Mouse (Mus musculus) left cerebral cortex, postnatal 4 days (tissue): Measurements from ENCODE around the gene Dnah17. TPM values are rescaled to one million over a fixed set of nuclear protein-coding genes. Genes with fewer than 3 reads are reported as not detected.

ENCODE experiments used
- DNase-seq: peaks from one replicate; pipeline ENCODE4 v3.0.0-alpha.2; 2022
- intact Hi-C: fragments of 180-260 bp; cut with DNase I; formaldehyde crosslinking; loops from one replicate; pipeline ENCODE4 v1.15.1; 2025
- total RNA-seq, 2 experiments: library from RNA; stranded (reverse); gene quantifications; 2 replicates each; pipeline ENCODE4 v1.2.3; 2021

Dnah17 gene
- total RNA-seq, 2 experiments from 2014 or later = 0.24 to 0.52 TPM

DNA sequence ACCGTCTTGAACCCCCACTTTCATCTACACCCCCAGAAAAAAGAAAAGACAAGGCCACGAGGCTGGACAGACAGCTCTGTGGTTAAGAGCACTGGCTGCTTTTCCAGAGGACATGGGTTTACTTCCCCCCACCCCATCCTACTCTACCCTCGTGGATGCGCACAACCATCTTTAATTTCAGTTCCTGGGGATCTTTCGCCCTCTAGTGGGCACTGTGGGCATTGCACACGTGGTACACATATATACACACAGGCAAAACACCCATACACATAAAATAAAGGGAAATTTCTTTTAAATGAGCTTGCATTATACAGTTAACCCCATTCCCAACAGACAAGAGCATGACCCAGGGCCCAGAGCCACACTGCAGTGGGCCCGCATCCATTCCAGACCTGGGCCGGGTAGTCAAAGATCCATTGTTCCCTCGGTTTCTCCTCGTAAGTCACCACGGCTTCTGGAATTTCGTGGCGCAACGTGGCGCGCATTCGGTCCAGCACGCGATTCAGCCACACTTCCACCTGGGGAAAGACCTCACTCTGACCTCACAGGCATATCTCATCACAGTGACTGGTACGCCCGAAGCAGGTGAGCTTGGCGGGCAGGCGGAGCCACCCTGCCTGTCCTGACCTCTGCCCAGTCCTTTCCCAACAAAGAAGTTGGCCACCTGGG is 39.3 kb downstream of the Dnah17 start:
- intact Hi-C loops = no loop called here
- DNase-seq = no peak

GRCm38 (mm10) chr11:118088896-118089295 is 41.5 kb downstream of the Dnah17 start:
- intact Hi-C loops = no loop called here
- DNase-seq = no peak

DNA sequence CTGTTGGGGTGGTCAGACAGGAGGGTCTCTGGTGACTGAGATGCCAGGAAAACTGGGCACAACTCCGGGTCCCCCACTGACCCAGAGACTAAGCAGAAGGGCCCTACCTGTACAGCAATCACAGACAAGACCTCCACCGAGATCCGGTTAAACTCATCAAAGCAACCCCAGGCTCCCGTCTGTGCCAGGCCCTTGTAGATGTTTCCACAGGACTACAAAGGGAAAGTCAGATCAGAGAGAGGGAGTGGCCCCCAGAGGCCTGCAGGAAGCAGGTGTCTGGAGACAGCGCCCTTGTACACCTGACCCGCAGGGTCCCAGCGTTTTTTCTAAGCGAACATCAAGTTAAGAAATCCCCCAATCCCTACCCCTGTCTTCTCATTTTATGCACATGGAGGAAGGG is 44.5 kb downstream of the Dnah17 start:
- DNase-seq = no peak
- intact Hi-C loops = no loop called here

DNA sequence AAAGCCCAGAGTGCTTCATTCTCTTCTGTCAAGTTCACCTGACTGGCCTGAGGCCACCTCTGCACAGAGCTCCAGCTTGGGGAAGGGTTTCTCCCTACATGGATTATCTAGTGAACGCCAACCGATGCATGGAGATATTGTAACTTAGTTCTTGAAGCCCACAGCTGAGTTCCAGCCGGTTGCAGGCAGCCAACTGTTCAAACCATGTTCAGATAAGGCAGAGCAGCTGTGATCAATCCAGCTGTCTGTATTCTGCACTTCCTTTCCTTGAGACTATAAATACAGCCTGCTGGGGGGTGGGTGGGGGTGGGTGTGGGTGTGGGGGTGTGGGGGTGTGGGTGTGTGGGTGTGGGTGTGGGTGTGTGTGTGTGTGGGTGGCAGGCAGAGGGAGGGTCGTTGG is 45.3 kb downstream of the Dnah17 start:
- intact Hi-C loops = no loop called here

GRCm38 (mm10) chr11:118084266-118084665 is 46.2 kb downstream of the Dnah17 start:
- intact Hi-C loops = loop anchor here (5.0 kb wide), 1 partner anchor 212 kb away; the partner anchor contains the start of gene Tha1
- DNase-seq = no peak

More for the DNA sequence above, 45.3 kb downstream of the Dnah17 start:
- no peak for DNase-seq

GRCm38 (mm10) chr11:118083811-118084210 is 46.6 kb downstream of the Dnah17 start:
- peak; percentile 83 for DNase-seq
- intact Hi-C loops = loop anchor here (2.0 to 5.0 kb wide), 2 partner anchors 137 to 212 kb away; partner anchors contain the start of gene Tha1

DNA sequence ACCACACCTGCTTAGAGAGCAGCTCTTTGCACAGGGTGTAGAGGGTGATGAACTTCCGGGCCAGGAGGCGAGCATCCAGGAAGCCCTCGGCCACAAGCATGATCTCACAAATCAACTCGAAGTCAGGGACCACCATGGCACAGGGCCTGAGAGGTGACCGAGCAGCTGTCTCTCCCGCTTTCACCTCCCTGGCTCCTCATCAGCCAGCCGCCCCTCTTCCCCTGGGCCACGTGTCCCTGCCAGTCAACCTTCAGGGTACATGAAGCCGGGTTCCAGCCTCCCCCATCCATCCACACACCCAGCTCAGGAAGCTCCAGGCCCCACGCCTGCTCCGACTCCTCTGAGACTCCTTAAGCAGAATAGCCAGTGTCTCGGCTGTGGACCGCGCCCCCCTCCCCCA is 48.1 kb downstream of the Dnah17 start:
- no peak for DNase-seq
- intact Hi-C loops = loop anchor here (2.0 to 5.0 kb wide), 2 partner anchors 139 to 210 kb away; partner anchors contain the start of gene Tha1

DNA sequence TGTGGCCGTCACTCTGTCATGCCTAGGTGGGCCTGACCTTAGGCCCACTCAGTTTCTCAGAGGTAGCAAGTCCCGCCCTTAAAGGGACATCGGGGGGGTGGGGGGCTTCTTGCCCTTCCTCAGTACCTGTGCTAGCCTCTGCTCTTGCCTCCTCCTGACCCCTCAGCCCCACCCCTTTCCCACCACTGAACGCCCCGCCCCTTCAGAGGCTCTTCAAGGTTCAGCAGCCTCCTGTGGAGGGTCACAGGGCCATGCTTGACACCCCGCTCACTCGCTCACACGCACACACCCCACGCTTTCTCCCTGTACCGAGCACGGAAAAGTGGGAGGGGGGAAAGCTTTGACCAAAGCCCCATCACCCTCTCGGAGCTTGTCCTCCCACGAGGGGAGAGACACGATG is 50.7 kb downstream of the Dnah17 start:
- intact Hi-C loops = loop anchor here (5.0 to 10.0 kb wide), 2 partner anchors 207 to 295 kb away; partner anchors contain the start of gene Tha1

DNA sequence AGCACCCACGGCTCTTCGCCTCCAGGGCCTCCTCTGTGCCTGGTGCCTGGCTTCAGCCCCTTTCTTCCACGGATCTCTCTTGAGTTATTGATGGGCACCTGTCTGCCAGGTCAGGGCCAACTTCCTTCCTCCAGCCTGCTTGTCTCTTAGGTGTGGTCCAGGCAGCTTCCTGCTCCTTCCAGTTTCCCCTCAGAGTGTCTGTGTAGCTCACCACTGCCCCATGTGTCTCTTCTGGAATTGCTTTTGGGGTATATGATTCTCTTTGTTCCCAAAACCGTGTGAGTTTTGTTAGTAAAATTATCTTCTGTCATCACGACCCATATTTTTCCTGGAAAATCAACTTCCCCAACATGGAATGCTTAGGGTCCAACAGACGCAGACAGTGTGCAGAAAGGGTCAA is 53.5 kb downstream of the Dnah17 start:
- intact Hi-C loops = loop anchor here (10.0 kb wide), 1 partner anchor 298 kb away; no protein-coding TSS in a partner anchor
- DNase-seq = no peak

More for the DNA sequence above, 50.7 kb downstream of the Dnah17 start:
- DNase-seq = no peak

DNA sequence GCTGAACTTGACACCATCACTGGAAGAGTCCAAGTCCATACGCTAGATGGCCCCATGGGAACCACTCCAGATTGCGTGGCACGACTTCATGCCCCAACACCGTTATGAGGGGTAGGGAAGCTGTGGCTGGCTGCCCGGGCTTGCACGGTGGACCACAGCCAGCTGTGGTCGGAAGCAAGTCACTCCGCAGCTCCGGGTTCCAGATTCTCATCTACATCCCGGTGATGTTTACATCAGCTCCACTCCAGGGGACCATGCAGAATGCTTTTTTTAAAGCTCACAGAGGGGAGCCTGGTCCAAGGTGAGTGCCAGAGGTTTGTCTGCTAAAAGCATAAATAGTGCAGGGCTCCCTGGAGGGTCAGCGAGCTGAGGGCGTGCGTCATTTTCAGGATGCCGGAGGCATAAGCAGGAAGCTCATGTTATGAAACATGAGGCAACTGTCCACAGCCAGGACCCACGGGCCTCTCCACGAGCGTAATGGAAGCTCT is 55.4 kb downstream of the Dnah17 start:
- DNase-seq = peak; percentile 59
- intact Hi-C loops = loop anchor here (10.0 kb wide), 1 partner anchor 300 kb away; no protein-coding TSS in a partner anchor

DNA sequence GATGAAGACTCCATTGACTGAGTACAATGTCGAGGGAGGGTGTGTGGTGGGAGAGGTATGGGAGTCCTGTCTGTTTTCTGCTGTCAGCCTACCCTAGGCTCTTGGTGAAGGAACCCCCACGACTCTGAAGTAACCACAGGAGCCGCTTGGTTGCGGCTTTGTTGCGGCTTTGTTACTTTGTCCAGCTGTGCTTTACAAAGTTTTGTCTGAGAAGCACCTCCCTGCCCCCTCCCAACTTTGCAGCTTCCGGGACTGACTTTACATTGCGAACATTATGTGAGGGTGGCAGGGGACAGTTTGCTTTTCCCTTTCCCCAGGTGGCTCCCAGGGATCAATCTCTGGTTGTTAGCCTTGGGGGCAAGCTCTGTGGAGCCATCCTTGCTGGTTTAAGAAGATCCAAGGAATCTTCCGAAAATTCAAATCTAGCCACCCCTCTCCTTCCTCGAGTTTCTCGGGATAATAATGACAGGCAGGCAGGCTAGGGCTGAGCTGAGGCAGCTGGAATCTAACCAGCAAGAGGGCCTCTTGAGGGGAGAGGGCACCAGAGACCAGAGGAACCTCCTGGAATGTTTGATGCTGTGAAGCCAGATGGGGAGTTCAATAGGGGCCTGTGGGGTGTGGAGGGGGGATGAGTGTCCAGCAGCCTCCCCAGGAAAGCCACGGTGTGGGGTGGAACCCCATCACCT is 59.1 kb downstream of the Dnah17 start:
- intact Hi-C loops = loop anchor here (10.0 kb wide), 1 partner anchor 303 kb away; no protein-coding TSS in a partner anchor
- no peak for DNase-seq

DNA sequence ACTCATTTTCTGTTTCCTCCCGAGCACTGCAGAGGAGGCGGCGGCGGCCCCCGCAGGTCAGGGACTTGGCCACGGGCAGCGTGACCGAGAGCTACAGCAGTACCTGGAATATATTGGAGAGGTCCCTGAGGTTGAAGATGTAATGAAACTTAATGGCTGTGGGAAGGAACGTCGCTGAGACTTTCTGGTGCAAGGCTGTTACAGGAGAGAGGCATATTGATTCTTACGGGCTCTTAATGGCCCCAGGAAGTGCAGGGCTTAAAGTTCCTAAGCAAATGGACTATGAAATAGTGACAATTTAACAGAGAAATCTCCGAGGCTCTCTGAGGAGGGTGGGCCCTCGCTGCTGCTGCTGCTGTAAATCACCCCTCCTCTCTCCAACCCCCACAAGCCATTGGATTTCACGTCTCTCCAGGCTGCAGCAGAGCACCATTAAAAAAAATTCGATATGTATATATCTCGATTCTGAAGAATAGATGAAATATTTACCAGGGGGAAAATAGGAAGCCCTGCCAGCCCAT is 61.6 kb downstream of the Dnah17 start:
- DNase-seq = no peak
- intact Hi-C loops = no loop called here

DNA sequence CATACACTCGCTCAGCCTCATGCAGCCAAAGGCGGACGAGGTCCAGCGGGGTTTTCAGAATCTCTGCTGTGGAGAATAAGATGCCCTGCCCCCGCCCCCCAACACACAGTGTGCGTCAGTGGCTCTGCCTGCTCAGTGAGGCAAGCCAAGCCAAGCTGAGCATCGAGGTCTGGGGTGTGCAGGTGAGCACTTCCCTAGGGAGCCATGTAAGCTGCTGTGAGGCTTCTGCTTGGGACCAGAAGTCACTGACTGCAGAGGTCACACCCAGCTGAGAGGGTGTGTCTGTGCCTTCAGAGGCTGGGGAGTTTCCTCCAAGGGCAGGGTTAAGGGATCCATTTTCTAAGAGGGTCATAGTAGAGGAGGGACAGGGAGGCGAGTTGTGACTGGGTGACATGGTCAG is 62.8 kb downstream of the Dnah17 start:
- intact Hi-C loops = no loop called here
- no peak for DNase-seq

DNA sequence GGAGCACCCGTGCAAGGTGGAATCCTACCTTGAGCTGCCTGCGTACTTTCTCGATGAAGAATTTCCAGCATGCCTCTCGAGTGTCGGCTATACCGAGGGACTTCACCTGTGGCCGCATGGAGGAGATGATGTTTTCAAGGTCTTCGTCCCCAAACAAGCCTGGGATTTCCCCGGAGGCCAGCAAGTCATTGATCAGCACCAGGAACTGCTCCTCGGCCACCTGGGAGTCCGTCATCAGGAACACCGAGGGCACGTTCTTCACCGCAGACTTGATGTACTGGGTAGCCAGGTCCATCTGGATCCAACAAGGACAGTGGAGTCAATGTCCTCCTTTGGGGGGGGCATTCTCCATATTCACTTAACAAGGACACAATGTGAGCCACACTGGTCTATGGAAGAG is 70.4 kb downstream of the Dnah17 start:
- intact Hi-C loops = no loop called here

GRCm38 (mm10) chr11:118058872-118059271 is 71.6 kb downstream of the Dnah17 start:
- DNase-seq = no peak
- intact Hi-C loops = no loop called here

More for the DNA sequence above, 70.4 kb downstream of the Dnah17 start:
- DNase-seq = no peak

DNA sequence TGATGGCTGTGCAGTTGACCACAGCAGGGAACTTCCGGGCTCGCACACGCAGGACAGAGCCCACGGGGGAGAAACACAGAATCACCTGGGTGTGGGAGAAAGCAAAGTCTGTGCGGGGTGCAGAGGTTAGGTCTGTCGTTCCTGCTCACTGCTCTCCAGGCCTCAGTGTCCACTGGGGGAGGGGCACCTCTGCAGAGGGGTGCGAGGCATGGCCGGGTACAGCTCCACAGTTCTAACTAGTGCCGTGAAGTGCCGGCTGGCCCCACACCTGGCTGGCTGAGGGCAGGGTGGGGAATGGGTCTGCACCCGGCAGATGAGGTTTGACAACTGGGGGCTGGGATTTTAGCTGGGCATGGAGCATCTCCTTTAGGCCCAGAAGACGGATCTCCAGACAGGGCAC is 72.1 kb downstream of the Dnah17 start:
- intact Hi-C loops = no loop called here
- no peak for DNase-seq

DNA sequence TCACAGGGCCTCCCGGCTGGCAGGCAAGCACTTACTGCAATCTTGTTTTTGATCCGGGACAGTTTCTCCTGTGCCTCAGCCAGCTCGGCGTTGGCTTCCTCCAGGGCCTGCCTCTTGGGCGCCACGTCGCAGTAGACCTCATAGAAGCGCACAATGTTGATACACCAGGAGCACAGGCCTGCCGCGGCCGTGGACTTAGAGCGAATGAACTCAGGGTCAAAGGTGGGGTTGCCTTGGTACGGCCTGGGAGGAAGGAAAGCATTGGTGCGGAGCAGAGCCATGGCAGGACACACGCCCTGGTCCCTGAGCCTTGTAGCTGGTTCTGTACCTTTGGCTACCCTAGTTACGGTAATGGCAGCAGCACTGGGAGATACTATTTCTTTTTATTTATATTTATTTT is 80.3 kb downstream of the Dnah17 start:
- no peak for DNase-seq
- intact Hi-C loops = no loop called here

- intact Hi-C loops = no loop called here
- no peak for DNase-seq
Measured at GRCm38 (mm10) chr11:118049641-118050040, 80.8 kb downstream of the Dnah17 start.

DNA sequence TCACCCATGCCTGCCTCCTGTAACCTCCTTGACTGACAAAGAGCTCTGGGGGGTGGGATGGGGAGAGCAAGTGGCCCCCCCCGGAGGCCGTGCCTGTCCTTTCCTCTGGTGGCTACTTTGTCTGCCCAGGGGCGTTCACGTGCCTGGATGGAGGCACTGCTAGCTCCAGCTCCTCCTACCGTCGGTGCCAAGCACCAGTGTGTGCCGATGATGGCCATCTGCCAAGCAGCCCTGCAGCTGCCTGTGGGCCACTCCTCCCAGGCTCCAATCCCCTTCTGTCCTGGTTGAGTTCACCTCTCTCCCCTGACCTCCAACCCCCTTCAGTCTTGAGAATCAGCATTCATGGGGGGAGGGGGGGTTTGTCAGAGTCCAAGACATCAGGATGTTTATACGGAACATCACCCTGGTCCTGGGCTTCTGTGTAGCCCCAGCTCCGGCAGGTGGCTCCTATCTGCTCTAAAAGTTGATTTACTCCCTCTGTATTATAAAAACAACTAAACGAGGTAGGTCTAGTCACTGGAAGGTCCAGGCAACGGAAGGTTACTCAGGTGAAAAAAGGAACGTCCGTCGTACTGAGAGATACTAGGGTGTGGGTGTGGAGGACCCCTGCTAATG is 87.0 kb downstream of the Dnah17 start:
- DNase-seq = peak; percentile 91
- intact Hi-C loops = no loop called here

DNA sequence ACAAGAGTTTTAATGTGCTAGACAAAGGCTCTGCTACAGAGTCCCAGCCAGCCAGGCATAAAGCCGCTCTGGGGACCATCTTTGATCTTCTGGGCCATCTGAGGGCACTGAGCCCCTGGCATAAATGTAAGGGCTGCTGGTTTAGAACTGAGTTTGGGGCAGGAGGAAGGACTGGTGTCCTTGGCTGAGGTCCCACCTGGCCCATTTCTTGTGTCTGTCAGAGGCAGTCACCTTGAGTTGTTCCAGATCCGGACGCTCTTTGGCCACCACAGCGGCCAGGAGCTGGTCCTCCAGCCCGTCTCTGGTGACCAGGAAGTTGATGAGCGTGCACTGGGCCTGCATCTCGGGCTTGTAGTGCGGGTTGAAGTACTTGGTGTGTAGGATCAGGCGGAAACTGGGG is 87.6 kb downstream of the Dnah17 start:
- intact Hi-C loops = no loop called here
- peak; percentile 22 for DNase-seq

GRCm38 (mm10) chr11:118035068-118035467 is 95.4 kb downstream of the Dnah17 start:
- no peak for DNase-seq
- intact Hi-C loops = no loop called here
